Mouse (Mus musculus) MEL (cell line): ENCODE results near the gene Cmc1.

Experiments used
- CHD2 ChIP-seq: IDR thresholded peaks from 2 replicates; pipeline ENCODE4 v1.6.1; 2011; ENCODE audit warnings: low read length, improper control_type of control experiment
- CTCF ChIP-seq, 3 experiments: IDR thresholded peaks in 2 of 3; conservative IDR thresholded peaks in 1 of 3; 2 replicates each; pipeline ENCODE4 v1.5.1; 2011 to 2012; ENCODE audit warnings: low read length in 3 of 3, low read depth in 2 of 3, mild to moderate bottlenecking in 2 of 3, improper control_type of control experiment in 1 of 3, inconsistent platforms in 1 of 3, mixed read lengths in 1 of 3, moderate library complexity in 1 of 3; ENCODE audit not compliant: control insufficient read depth in 1 of 3, insufficient read depth in 1 of 3, poor library complexity in 1 of 3, severe bottlenecking in 1 of 3
- GATA1 ChIP-seq: IDR thresholded peaks from 2 replicates; pipeline ENCODE4 v1.6.1; 2011; ENCODE audit warnings: low read depth, low read length, improper control_type of control experiment
- POLR2A ChIP-seq, 2 experiments: IDR thresholded peaks; 2 replicates each; pipeline ENCODE4 v1.6.1; 2011 to 2012; ENCODE audit warnings: low read length in 2 of 2, mild to moderate bottlenecking in 2 of 2, control low read depth in 1 of 2, improper control_type of control experiment in 1 of 2, low read depth in 1 of 2, moderate library complexity in 1 of 2; ENCODE audit not compliant: control insufficient read depth in 1 of 2, insufficient read depth in 1 of 2, poor library complexity in 1 of 2
- TAL1 ChIP-seq: IDR thresholded peaks from 2 replicates; pipeline ENCODE4 v1.6.1; 2012; ENCODE audit warnings: mild to moderate bottlenecking, inconsistent platforms, low read length, moderate library complexity, mixed read lengths

DNA sequence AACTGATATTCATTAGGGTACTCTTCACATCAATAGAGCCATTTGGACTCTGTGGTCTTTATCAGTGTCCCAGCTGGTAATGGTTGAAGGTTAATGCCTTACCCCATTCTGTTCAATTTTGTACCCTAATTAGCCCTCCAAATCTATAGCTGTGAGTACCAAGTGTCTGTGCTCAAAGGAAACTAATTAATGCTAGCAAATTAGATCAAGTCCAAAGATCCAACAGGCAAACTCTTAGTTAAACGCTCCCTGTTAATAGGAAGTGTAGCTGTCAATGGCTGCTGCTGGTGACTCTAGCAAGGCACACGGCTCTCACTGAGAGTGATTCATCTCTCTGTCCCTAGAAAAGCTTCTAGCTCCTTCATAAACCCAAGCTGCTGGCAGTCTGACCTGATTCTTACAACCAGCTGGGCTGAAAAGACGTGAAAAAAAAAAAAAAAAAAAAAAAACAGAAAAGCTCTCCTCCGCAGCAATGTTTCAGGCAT, 41.4 kb downstream of the Cmc1 start:
- no peak for TF ChIP-seq CHD2
- no peak for TF ChIP-seq POLR2A (IDR thresholded peaks at IDR 0.05; ENCODE audit: control insufficient read depth in 1 of 2, insufficient read depth in 1 of 2, low read depth in 1 of 2, low read length in 2 of 2, poor library complexity in 1 of 2)
- TF ChIP-seq CTCF (IDR thresholded peaks at IDR 0.05 in 2 of 3, conservative IDR thresholded peaks at IDR 0.05 in 1 of 3; ENCODE audit: control insufficient read depth in 1 of 3, insufficient read depth in 1 of 3, low read depth in 2 of 3, low read length in 3 of 3, poor library complexity in 1 of 3, severe bottlenecking in 1 of 3), result no peak
- no peak for TF ChIP-seq GATA1
- TF ChIP-seq TAL1, result no peak
